Mouse (Mus musculus): ENCODE measurements around the gene Rrp12. TPM values are rescaled to one million over a fixed set of nuclear protein-coding genes. Genes with fewer than 3 reads are reported as not detected.
"Not testable (repeated sequence)": the region's sequence is repeated elsewhere in the genome, so short reads cannot be mapped to it uniquely, and the experiment has no call there.

Gene Rrp12
- total RNA-seq, 2 experiments from 2014 or later: 17.7 to 20.9 TPM

GRCm38 (mm10) chr19:41907079-41907760, 11.2 kb upstream of the Rrp12 start:
- no peak for DNase-seq
- intact Hi-C loops (cut with DNase I): no loop called here

GRCm38 (mm10) chr19:41906311-41907078, 10.5 kb upstream of the Rrp12 start:
- no peak for DNase-seq
- intact Hi-C loops (cut with DNase I): no loop called here

GRCm38 (mm10) chr19:41905246-41905645, 9.3 kb upstream of the Rrp12 start:
- intact Hi-C loops (cut with DNase I): no loop called here
- no peak for DNase-seq

GRCm38 (mm10) chr19:41902848-41903593, 7.0 kb upstream of the Rrp12 start:
- DNase-seq: no peak
- intact Hi-C loops (cut with DNase I): no loop called here

- DNase-seq: no peak
- intact Hi-C loops (cut with DNase I): no loop called here
These were observed 5.7 kb upstream of the Rrp12 start for GRCm38 (mm10) chr19:41901696-41902095.

GRCm38 (mm10) chr19:41900495-41901090, 4.6 kb upstream of the Rrp12 start:
- no peak for DNase-seq
- intact Hi-C loops (cut with DNase I): no loop called here

- intact Hi-C loops (cut with DNase I): loop anchor here (2.0 kb wide), 1 partner anchor 128 kb away; no protein-coding TSS in a partner anchor
- DNase-seq: peak; percentile 33 to 55
These were observed 2.9 kb upstream of the Rrp12 start for GRCm38 (mm10) chr19:41898860-41899259.

- DNase-seq: no peak
- intact Hi-C loops (cut with DNase I): loop anchor here (2.0 kb wide), 1 partner anchor 14 kb away; the partner anchor contains the start of gene Pgam1
These were observed 342 bp upstream of the Rrp12 start for GRCm38 (mm10) chr19:41896319-41896711.

- DNase-seq: peak; percentile 32 to 35
- intact Hi-C loops (cut with DNase I): no loop called here
These were observed 1.0 kb downstream of the Rrp12 start for GRCm38 (mm10) chr19:41894959-41895358.

GRCm38 (mm10) chr19:41888191-41888590, 7.8 kb downstream of the Rrp12 start:
- no peak for DNase-seq
- intact Hi-C loops (cut with DNase I): no loop called here

- no peak for DNase-seq
- intact Hi-C loops (cut with DNase I): no loop called here
These were observed 12.1 kb downstream of the Rrp12 start for GRCm38 (mm10) chr19:41883882-41884281.

- intact Hi-C loops (cut with DNase I): no loop called here
- DNase-seq: no peak
These were observed 14.1 kb downstream of the Rrp12 start for GRCm38 (mm10) chr19:41881842-41882241.

- DNase-seq: no peak
- intact Hi-C loops (cut with DNase I): no loop called here
These were observed 21.6 kb downstream of the Rrp12 start for GRCm38 (mm10) chr19:41874356-41874755.

GRCm38 (mm10) chr19:41872285-41872684, 23.7 kb downstream of the Rrp12 start:
- intact Hi-C loops (cut with DNase I): no loop called here
- no peak for DNase-seq

GRCm38 (mm10) chr19:41869946-41870345, 26.0 kb downstream of the Rrp12 start:
- intact Hi-C loops (cut with DNase I); DNase-seq: not testable (repeated sequence)

GRCm38 (mm10) chr19:41869296-41869695, 26.7 kb downstream of the Rrp12 start:
- intact Hi-C loops (cut with DNase I): no loop called here

GRCm38 (mm10) chr19:41866707-41867106, 29.3 kb downstream of the Rrp12 start:
- intact Hi-C loops (cut with DNase I): no loop called here
- no peak for DNase-seq

More at GRCm38 (mm10) chr19:41869296-41869695, 26.7 kb downstream of the Rrp12 start:
- DNase-seq: no peak

- intact Hi-C loops (cut with DNase I): no loop called here
- no peak for DNase-seq
These were observed 38.1 kb downstream of the Rrp12 start for GRCm38 (mm10) chr19:41857816-41858310.

- intact Hi-C loops (cut with DNase I): no loop called here
- no peak for DNase-seq
These were observed 38.7 kb downstream of the Rrp12 start for GRCm38 (mm10) chr19:41857086-41857762.

- no peak for DNase-seq
- intact Hi-C loops (cut with DNase I): no loop called here
These were observed 43.5 kb downstream of the Rrp12 start for GRCm38 (mm10) chr19:41852423-41852822.

Measured in heart, postnatal 10 days (tissue).